Mouse (Mus musculus) brain, embryonic 18.5 days (tissue): ENCODE data around the gene Myo1b.

Source experiments
- DNase-seq: peaks from one replicate; pipeline ENCODE4 v3.0.0-alpha.2; 2012; ENCODE audit warnings: low read depth, low spot score

Myo1b gene

DNA sequence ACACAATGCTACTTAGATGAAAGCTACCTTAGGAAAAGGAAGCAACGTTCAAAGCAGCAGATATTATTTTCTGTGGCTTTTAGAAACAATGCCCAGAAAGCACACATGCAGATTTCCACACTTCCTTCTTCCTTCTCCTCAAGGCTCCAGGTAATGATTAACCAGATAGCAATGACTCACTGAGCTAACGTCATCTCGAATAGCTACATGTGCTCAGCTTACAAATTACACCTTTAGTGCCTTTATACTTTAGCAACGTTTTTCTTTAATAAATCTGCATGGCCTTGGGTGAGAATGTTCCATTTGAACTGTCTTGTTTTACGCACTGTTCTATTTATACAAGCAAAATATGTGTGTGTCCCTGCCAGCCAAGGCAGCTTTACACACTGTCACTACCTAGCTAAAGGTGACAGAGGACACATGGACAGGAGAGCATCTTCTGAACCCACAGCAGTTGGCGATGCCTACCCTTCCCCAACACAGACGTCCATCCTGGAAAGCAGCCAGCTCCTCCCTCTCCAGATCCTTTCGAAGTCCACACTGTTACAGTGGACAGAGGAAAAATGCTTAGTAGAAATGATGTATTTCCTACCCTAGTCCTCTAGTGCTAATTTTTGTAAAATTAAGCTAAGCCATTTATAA, 66.2 kb downstream of the Myo1b start:
- DNase-seq = no peak

- DNase-seq = no peak
These were observed 70.4 kb downstream of the Myo1b start for GRCm38 (mm10) chr1:51845264-51846036.

GRCm38 (mm10) chr1:51837845-51838623, 77.8 kb downstream of the Myo1b start:
- DNase-seq = no peak

- DNase-seq = no peak
These were observed 78.6 kb downstream of the Myo1b start for GRCm38 (mm10) chr1:51837311-51837710.

GRCm38 (mm10) chr1:51835795-51836194, 80.1 kb downstream of the Myo1b start:
- no peak for DNase-seq

GRCm38 (mm10) chr1:51834072-51834471, 81.8 kb downstream of the Myo1b start:
- no peak for DNase-seq

- no peak for DNase-seq
These were observed 86.5 kb downstream of the Myo1b start for GRCm38 (mm10) chr1:51829353-51829752.

DNA sequence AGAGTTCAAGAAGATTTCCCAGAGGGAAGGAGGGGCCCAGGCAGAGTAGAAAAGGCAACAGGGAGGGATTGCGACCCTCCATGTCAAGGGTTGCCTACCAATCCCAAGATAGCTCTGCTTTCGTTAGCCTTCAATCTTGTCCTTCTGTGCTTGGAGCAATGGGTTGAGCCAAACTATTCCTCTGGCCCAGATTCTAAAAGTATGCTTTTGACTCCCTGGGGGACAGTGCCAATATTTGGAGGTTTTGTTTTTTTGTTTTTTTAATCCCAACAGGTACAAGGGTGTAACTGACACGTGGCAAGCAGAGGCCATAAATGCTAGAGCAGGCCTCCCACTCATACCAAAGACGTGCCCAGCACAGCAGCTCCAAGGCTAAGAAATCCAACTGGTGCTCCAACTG, 93.3 kb downstream of the Myo1b start:
- no peak for DNase-seq

- no peak for DNase-seq
These were observed 94.0 kb downstream of the Myo1b start for GRCm38 (mm10) chr1:51821701-51822495.

DNA sequence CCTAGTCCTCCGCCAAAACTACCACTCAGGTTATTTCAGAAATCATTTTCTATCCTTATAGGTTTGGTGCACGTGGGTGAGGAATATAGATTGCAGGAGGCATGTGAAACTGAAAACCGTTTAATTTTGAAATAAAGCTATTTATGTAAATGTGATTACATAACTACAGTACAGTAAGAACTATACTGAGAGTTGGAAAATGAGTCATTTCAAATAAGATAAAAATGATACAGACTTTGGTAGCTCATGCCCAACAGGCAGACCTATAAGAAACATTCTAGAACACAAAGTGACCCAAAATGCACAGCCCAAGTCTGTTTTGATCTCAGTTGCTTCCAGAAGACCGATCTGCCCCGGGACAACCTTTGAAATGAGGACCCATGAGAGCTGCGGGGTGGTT, 95.4 kb downstream of the Myo1b start:
- DNase-seq = no peak

DNA sequence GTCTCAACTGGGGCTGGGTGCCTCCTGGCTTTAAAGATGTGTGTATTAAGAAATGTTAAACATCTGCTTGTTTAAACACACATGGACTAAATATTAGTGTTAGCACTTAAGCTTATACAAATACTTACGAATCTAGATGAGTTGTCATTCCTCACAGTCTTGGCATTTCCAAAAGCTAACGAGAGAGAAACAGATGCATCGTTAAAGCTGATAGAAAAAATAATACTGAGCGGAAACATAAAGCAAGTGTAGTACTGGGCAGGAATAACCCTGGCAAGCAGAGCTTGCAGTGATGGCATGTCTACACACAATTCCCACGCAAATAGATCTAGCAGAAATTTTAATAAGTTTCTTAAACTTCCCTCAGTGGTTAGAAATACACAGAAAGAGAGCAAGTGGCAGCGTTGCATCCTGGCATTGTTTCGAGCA, 95.8 kb downstream of the Myo1b start:
- DNase-seq = peak; percentile 12

- DNase-seq = no peak
These were observed 100.2 kb downstream of the Myo1b start for GRCm38 (mm10) chr1:51815636-51816035.

DNA sequence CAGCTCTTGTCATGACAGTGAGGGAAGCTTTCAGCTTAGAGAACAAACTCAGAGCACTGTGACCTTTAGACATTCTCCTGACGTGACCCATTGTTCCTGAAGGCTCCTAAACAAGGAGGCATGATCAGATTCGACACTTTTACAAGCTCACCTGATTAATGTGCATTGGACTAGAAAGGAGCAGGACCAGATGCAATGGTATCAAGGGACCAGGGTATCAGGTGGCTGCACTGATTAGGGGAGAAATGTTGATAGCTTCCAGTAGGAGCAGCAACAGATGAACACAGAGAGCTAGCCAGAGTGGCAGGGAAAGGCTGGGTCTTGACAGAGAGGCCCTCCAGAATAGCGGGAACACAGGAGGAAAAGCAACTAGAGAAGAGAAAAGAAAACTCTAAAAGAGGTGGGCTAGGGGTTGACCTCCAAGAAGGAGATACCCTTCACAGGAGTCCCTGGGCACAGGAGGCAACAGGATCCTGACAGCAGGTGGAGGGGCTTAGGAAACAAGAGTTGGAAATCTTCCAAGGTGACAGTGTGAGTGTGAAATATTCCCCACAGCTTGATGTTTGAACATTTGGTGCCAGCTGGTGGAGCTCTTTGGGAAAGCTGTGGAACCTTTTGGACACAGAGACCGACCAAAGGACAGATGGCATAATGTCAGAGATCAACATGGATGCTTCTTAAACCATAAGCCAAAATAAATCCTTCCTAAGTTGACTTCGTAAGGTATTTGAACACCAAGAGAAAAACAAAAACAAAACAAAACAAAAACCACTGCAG, 100.8 kb downstream of the Myo1b start:
- no peak for DNase-seq

GRCm38 (mm10) chr1:51808847-51809246, 107.0 kb downstream of the Myo1b start:
- DNase-seq = no peak

DNA sequence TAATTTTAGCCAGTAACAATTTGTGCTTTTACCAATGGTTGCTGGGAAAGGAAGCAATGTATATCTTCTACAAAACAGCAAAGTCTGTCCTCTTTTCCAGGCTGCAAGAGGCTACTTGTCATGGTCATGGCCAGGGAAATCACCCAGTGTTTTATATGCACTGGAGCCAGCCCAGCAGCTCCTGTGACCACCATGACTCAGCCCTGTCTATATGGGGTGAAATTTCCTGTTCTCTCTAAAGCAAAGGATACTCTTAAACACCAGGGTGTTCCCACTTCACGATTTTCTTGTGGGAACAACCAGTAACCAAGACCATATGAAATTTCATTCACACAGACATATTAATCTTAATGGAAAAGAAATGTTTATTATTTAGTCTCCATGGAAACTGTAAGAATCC, 107.6 kb downstream of the Myo1b start:
- no peak for DNase-seq

GRCm38 (mm10) chr1:51805040-51805610, 110.7 kb downstream of the Myo1b start:
- no peak for DNase-seq

- DNase-seq = no peak
These were observed 111.4 kb downstream of the Myo1b start for GRCm38 (mm10) chr1:51804296-51805039.

DNA sequence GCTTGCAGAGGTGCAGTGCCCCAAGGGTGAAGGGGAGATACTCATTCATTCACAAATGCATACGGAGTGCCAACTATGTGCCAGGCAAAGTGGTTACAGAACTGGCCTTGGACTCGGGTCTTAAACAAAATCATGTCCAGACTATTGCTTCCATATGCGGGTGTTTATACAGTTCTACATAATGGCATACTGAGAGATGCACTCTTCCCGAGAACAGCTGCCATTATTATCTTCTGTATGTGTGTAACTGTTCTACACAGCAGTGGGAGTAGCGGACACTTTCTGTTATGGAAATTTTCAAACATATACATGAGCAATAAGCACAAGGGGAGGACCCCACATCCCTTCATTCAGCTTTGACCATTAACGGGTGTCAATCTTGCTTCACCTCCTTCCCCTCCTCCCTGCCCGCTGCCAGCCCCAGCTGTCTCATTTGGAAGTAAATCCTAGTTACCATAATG, 117.8 kb downstream of the Myo1b start:
- DNase-seq = no peak

GRCm38 (mm10) chr1:51795586-51796309, 120.1 kb downstream of the Myo1b start:
- DNase-seq = no peak
